Mouse (Mus musculus) effector memory CD4-positive, alpha-beta T cell, adult 7 months (primary cell): ENCODE measurements around the gene Hipk3. TPM values are rescaled to one million over a fixed set of nuclear protein-coding genes. Genes with fewer than 3 reads are reported as not detected.

Source experiments
- polyA plus RNA-seq: library from polyadenylated mRNA; unstranded; fragments of 100-300 nt; shearing (Covaris generic); gene quantifications from one replicate; pipeline ENCODE4 v1.2.1, GENCODE M21; 2017

Gene Hipk3
- 34.6 TPM for polyA plus RNA-seq

GRCm38 (mm10) chr2:104493951-104494800, at the start of gene Hipk3:
Gene Hipk3 (minus strand): TSS chr2:104494446.

GRCm38 (mm10) chr2:104410963-104411545, 83.2 kb downstream of the Hipk3 start, which contains the start of gene D430041D05Rik:
Gene D430041D05Rik (minus strand): TSS chr2:104411013.

Other genes with a start within 250 kb of the Hipk3 start
- gene D430041D05Rik, start 83.4 kb downstream of the Hipk3 start, polyA plus RNA-seq = 0.13 TPM
- 48.4 TPM for gene Cstf3, start 96.1 kb upstream of the Hipk3 start, polyA plus RNA-seq
- 1.7 TPM for gene Tcp11l1, start 217.7 kb upstream of the Hipk3 start, polyA plus RNA-seq
- gene Pin1rt1, start 221.9 kb upstream of the Hipk3 start, polyA plus RNA-seq = 0.56 TPM
- gene Depdc7, start 248.4 kb upstream of the Hipk3 start, polyA plus RNA-seq = 0.35 TPM